Mouse (Mus musculus) adrenal gland, postnatal 25 days (tissue): ENCODE data around the gene Filip1l. TPM values are rescaled to one million over a fixed set of nuclear protein-coding genes. Genes with fewer than 3 reads are reported as not detected.

Source experiments
- DNase-seq: peaks from one replicate; pipeline ENCODE4 v3.0.0; 2021; ENCODE audit warnings: mixed read lengths
- total RNA-seq: library from RNA; stranded (reverse); gene quantifications from 2 replicates; pipeline ENCODE4 v1.2.3, GENCODE M21; 2021

Filip1l gene
- total RNA-seq, 1 experiment from 2014 or later, result 15.5 TPM

GRCm38 (mm10) chr16:57534365-57534764 lies 181.5 kb downstream of the Filip1l start:
- no peak for DNase-seq

GRCm38 (mm10) chr16:57534811-57535210 lies 181.9 kb downstream of the Filip1l start:
- no peak for DNase-seq

GRCm38 (mm10) chr16:57536511-57536910 lies 183.6 kb downstream of the Filip1l start:
- no peak for DNase-seq

- no peak for DNase-seq
Observed at GRCm38 (mm10) chr16:57543243-57543642, 190.3 kb downstream of the Filip1l start.

DNA sequence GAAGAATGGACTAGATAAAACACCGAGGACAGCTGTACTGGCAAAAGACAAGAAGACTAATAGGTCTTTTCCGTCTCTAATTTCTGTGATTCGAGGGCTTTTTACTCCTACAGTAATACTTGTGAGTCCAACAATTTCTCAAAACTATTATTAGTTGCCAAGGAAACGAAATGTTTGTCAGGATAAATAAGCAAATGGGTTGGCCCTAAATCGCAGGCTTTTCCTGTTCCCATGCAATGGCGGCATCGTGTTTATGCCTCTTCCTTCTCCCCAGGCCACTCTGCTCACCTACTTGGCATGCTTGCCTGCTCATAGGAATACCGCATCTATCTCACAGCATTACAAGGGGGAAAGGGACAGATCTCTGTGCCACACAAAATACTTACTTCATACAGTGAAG lies 191.5 kb downstream of the Filip1l start:
- DNase-seq, result no peak

GRCm38 (mm10) chr16:57546355-57546754 lies 193.5 kb downstream of the Filip1l start:
- no peak for DNase-seq

- no peak for DNase-seq
Observed at GRCm38 (mm10) chr16:57548608-57549007, 195.7 kb downstream of the Filip1l start.

- peak; percentile 81 for DNase-seq
Observed at GRCm38 (mm10) chr16:57549061-57550037, 196.5 kb downstream of the Filip1l start.

GRCm38 (mm10) chr16:57550088-57550487 lies 197.2 kb downstream of the Filip1l start:
- no peak for DNase-seq

GRCm38 (mm10) chr16:57550817-57551216 lies 197.9 kb downstream of the Filip1l start:
- DNase-seq, result no peak

- no peak for DNase-seq
Observed at GRCm38 (mm10) chr16:57551617-57552016, 198.7 kb downstream of the Filip1l start.

- no peak for DNase-seq
Observed at GRCm38 (mm10) chr16:57552709-57553108, 199.8 kb downstream of the Filip1l start.

- no peak for DNase-seq
Observed at GRCm38 (mm10) chr16:57553235-57553634, 200.3 kb downstream of the Filip1l start.

- DNase-seq, result no peak
Observed at GRCm38 (mm10) chr16:57554886-57555400, 202.1 kb downstream of the Filip1l start.

- no peak for DNase-seq
Observed at GRCm38 (mm10) chr16:57555667-57556066, 202.8 kb downstream of the Filip1l start.

DNA sequence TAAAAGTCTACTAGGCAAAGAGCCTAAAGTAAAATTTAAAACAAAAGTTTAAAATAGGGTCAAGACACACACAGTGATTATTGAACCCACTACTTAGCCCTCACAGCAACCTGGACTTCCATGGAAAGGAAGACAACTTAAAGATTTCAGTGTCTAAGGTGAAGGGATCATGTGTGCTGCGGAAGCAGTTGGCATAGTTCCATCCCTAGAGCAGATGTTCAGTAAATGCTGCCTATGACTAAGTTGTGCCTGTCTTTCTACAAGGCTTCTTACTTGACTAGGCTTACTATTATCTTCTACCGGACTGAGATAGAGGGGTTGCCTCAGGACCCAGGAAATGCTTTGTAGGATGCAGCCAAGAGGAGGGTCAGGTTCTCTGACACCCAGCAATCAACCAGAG lies 203.4 kb downstream of the Filip1l start:
- DNase-seq, result no peak

GRCm38 (mm10) chr16:57558258-57558657 lies 205.4 kb downstream of the Filip1l start:
- DNase-seq, result no peak

DNA sequence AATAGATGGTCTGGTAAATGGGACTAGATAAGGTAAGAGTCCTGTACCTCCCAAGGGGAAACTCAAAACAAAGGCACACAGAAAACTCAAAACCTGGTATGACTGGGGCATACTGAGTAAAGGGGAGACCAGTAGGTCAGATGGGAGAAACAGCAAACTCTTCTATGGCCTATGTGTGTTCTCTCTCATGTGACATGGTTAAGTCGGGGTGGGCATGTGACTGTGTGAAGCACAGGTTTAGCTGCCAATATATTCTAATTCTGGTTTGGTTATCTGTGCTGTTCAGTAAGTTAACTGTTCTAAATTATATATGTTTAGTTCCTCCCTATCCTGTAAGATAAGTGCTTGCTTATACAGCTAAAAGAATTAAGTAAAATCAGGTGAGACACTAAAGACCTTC lies 207.3 kb downstream of the Filip1l start:
- DNase-seq, result no peak

DNA sequence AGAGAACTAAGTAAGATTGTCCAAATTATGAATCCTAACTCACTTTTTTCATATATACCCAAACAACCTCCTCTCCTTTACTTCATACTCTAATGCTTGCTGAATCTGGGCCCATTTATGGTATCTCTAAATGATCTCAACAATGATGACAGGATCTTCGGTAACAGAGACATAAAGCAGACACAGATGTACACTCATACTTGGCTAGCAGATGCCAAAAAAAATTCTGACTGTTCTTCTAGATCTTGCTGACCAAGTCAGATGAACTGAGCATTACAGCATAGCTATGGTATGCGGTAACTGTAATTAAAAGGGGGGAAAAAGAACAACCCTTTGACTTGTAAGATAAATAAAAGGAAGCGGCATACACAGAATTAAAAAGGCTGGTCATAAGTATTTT lies 210.6 kb downstream of the Filip1l start:
- DNase-seq, result no peak

GRCm38 (mm10) chr16:57564807-57565206 lies 211.9 kb downstream of the Filip1l start:
- DNase-seq, result no peak

GRCm38 (mm10) chr16:57566215-57566614 lies 213.3 kb downstream of the Filip1l start:
- DNase-seq, result no peak

- no peak for DNase-seq
Observed at GRCm38 (mm10) chr16:57568648-57569404, 215.9 kb downstream of the Filip1l start.

DNA sequence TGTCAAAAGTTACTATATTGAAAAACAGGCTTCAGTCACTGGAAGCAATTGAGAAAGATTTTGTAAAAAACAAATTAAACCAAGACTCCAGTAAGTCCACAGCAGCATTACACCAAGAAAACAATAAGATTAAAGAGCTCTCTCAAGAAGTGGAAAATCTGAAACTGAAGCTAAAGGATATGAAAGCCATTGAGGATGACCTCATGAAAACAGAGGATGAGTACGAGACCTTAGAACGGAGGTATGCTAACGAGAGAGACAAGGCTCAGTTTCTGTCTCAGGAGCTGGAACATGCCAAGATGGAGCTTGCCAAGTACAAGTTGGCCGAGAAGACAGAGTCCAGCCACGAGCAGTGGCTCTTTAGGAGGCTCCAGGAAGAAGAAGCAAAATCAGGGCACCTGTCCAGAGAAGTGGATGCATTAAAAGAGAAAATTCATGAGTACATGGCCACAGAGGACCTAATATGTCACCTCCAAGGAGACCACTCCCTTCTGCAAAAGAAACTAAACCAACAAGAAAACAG lies 218.0 kb downstream of the Filip1l start:
- no peak for DNase-seq
